Mouse (Mus musculus): ENCODE data around the gene Snx3. TPM values are rescaled to one million over a fixed set of nuclear protein-coding genes. Genes with fewer than 3 reads are reported as not detected.

The Snx3 gene
- polyA plus RNA-seq, 1 experiment from 2014 or later: 238 TPM

DNA sequence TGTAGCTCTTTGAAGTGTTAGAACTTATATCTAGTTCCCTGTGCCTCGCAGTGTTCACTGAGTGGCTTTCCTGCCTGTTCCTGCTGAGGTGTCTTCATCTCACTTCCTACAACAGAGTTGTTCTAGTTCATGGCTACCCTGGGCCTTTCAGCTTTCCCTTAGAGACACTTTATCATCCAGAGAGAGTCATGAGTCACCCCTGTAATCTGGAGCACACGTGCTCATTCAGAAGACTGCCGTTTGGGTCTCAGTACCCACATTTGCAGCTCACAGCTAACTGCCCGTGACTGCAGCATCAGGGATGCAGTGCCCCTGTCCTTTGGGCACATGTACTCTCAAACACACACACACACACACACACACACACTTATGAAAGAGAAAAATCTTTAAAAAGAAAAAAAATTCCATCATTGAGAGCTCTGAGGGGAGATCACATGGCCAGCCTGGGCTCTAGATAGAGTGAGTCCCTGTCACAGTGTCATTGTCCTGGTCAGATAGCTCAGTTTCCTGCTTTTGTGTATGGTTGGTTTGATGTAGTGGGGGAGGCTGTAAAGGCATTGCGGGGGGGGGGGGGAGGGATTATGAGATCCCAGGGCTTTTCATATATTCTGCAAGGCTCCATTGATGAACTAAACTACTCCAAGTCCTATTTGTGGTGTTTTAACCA lies 19.6 kb downstream of the Snx3 start:
- ATAC-seq (ENCODE audit: low FRiP score): no peak
- no peak overlapping the region for H3K27ac ChIP-seq (ENCODE audit: low read depth, low read length)
- 79% methylated on average over 5 of the region's 5 CpGs for WGBS

DNA sequence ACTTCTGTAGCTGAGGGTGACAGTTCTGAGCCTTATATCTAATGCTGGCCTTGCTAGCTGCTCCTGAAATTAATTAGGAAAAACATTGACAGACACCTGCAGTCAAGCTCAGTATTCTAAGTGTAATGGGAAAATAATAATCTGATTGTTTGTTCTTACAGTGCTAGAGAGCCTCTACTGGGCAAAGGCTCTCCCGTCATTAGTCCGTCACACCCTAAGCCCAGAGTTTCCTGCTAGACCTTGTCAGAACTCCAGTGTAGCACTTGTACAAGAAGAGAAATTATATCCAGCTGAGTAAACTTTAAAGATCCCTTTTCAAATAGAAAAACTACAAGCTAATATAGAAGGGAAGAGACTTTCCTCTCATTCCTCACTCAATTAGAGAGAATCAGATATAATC lies 21.1 kb downstream of the Snx3 start:
- Histone ChIP-seq H3K9me3 (ENCODE audit: control insufficient read depth, low read length) (no peaks in the 10 kb centered on the region), H3K4me1 (replicated peaks; ENCODE audit: control insufficient read depth, insufficient read depth, low read length) (no peaks in the 10 kb centered on the region), H3K36me3 (ENCODE audit: control insufficient read depth, insufficient read depth, low read length) (no peaks in the 10 kb centered on the region; the same call in 1 of the 2 replicates), H3K4me3 (ENCODE audit: low read depth, low read length) (no peak overlapping the region), H3K27me3 (ENCODE audit: control insufficient read depth, insufficient read depth, low read length) (no peaks in the 10 kb centered on the region), H3K4me2 (replicated peaks; ENCODE audit: low read depth, low read length) (no peak overlapping the region), H3K27ac (ENCODE audit: low read depth, low read length) (no peak overlapping the region), H3K9ac (ENCODE audit: low read depth, low read length) (no peak overlapping the region)
- DNase-seq (ENCODE audit: low spot score) (no peak), ATAC-seq (ENCODE audit: low FRiP score) (no peak)
- WGBS: 64% methylated on average over 2 of the region's 2 CpGs

More for the DNA sequence above, 19.6 kb downstream of the Snx3 start:
- no peak for DNase-seq (ENCODE audit: low spot score)
- Histone ChIP-seq H3K4me2 (replicated peaks; ENCODE audit: low read depth, low read length) (no peak overlapping the region), H3K27me3 (ENCODE audit: control insufficient read depth, insufficient read depth, low read length) (no peaks in the 10 kb centered on the region), H3K4me3 (ENCODE audit: low read depth, low read length) (no peak overlapping the region), H3K4me1 (replicated peaks; ENCODE audit: control insufficient read depth, insufficient read depth, low read length) (no peaks in the 10 kb centered on the region), H3K36me3 (ENCODE audit: control insufficient read depth, insufficient read depth, low read length) (no peaks in the 10 kb centered on the region; the same call in 1 of the 2 replicates), H3K9me3 (ENCODE audit: control insufficient read depth, low read length) (no peaks in the 10 kb centered on the region), H3K9ac (ENCODE audit: low read depth, low read length) (no peak overlapping the region)

DNA sequence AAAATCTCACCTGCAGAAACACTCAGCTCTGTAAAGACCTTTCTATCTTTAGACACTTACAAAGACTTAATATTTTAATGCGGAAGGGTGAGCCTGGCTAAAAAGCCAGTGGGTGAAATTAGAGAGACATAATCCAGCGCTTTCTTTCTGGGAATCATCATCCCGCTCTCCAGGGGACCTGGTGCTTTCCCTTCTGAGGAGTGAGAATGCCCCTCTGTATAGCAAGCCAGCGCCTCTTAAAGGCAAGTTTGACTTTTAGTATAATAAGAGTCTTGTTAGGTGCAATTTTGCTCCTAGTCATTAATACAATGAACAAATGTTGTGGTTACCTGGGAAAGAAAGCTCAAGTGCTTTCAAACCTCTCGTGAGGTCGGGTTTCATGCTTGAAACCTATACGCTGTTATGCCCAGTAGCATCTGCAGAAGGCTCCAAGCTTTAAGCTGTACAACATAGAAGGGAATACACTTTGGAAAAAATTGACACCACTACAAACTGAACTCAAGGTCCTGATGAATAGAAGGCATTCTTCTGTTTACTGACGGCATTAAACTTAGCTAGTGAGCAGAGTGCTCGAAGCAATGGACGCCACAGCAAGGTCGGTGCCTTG lies 21.8 kb downstream of the Snx3 start:
- Histone ChIP-seq H3K4me2 (replicated peaks; ENCODE audit: low read depth, low read length) (no peak overlapping the region), H3K4me1 (replicated peaks; ENCODE audit: control insufficient read depth, insufficient read depth, low read length) (no peaks in the 10 kb centered on the region), H3K27me3 (ENCODE audit: control insufficient read depth, insufficient read depth, low read length) (no peaks in the 10 kb centered on the region), H3K27ac (ENCODE audit: low read depth, low read length) (no peak overlapping the region), H3K4me3 (ENCODE audit: low read depth, low read length) (no peak overlapping the region), H3K9ac (ENCODE audit: low read depth, low read length) (no peak overlapping the region), H3K9me3 (ENCODE audit: control insufficient read depth, low read length) (no peaks in the 10 kb centered on the region), H3K36me3 (ENCODE audit: control insufficient read depth, insufficient read depth, low read length) (no peaks in the 10 kb centered on the region; the same call in 1 of the 2 replicates)
- 76% methylated on average over 11 of the region's 11 CpGs for WGBS
- ATAC-seq (ENCODE audit: low FRiP score): no peak
- no peak for DNase-seq (ENCODE audit: low spot score)

DNA sequence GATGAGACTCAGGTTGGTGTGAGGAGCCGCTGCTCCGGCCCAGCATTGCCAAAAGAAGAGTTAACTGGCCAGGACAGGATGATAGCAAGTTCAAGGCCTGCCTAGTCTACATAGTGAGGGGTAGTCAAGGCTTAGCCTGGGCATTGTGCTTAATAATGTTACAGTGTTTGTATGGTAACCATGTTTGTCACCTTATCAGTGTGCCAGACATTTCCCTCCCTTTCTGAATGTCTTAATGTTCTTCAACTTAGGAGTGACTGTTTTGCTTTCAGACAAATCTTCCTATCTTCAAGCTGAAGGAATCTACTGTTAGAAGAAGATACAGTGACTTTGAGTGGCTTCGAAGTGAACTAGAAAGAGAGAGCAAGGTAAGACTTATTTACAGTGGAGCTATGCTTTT lies 23.9 kb downstream of the Snx3 start:
- 97% methylated on average over 3 of the region's 3 CpGs for WGBS
- no peak overlapping the region for H3K4me3 ChIP-seq (ENCODE audit: low read depth, low read length)
- H3K9ac ChIP-seq (ENCODE audit: low read depth, low read length): no peak overlapping the region
- no peaks in the 10 kb centered on the region for H3K4me1 ChIP-seq (replicated peaks; ENCODE audit: control insufficient read depth, insufficient read depth, low read length)
- H3K9me3 ChIP-seq (ENCODE audit: control insufficient read depth, low read length): no peaks in the 10 kb centered on the region
- H3K27ac ChIP-seq (ENCODE audit: low read depth, low read length): no peak overlapping the region
- ATAC-seq (ENCODE audit: low FRiP score): no peak
- H3K27me3 ChIP-seq (ENCODE audit: control insufficient read depth, insufficient read depth, low read length): no peaks in the 10 kb centered on the region
- no peak for DNase-seq (ENCODE audit: low spot score)
- no peaks in the 10 kb centered on the region; the same call in 1 of the 2 replicates for H3K36me3 ChIP-seq (ENCODE audit: control insufficient read depth, insufficient read depth, low read length)
- no peak overlapping the region for H3K4me2 ChIP-seq (replicated peaks; ENCODE audit: low read depth, low read length)

DNA sequence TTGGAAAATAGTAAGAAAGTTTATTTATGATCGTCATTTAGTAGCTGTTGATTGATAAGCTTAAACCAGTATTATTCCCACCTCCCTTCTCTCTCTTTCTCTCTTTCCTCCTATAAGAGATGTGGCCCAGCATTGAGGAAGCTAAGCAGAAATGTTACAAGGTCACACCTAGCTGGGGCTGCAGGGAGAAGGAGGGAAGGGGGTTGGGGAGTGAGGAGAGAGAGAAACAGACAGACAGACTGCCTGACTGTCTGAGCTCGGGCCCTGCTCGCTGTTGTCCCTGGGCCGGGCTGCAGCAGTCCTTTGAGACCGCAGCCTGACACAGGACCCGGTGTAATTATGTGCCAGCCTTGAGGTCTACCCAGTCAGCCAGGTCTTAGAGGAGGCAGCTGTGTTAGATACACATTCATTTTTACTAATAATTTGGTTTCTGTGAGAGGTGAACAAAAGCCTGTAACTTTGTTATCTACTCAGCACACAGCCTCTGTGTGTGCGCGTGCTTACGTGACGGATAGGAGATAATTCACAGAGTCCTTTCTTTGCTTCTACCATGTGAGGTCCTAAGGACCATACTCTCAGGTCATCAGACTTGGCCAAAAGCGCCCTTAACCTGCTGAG lies 32.1 kb downstream of the Snx3 start:
- no peak for DNase-seq (ENCODE audit: low spot score)
- 91% methylated on average over 11 of the region's 11 CpGs for WGBS
- no peak for ATAC-seq (ENCODE audit: low FRiP score)
- no peak overlapping the region for H3K4me2 ChIP-seq (replicated peaks; ENCODE audit: low read depth, low read length)
- H3K36me3 ChIP-seq (ENCODE audit: control insufficient read depth, insufficient read depth, low read length): no peaks in the 10 kb centered on the region
- H3K4me1 ChIP-seq (replicated peaks; ENCODE audit: control insufficient read depth, insufficient read depth, low read length): no peaks in the 10 kb centered on the region
- H3K4me3 ChIP-seq (ENCODE audit: low read depth, low read length): no peak overlapping the region
- H3K9ac ChIP-seq (ENCODE audit: low read depth, low read length): no peak overlapping the region
- no peaks in the 10 kb centered on the region for H3K9me3 ChIP-seq (ENCODE audit: control insufficient read depth, low read length)
- H3K27me3 ChIP-seq (ENCODE audit: control insufficient read depth, insufficient read depth, low read length): no peaks in the 10 kb centered on the region
- H3K27ac ChIP-seq (ENCODE audit: low read depth, low read length): no peak overlapping the region

DNA sequence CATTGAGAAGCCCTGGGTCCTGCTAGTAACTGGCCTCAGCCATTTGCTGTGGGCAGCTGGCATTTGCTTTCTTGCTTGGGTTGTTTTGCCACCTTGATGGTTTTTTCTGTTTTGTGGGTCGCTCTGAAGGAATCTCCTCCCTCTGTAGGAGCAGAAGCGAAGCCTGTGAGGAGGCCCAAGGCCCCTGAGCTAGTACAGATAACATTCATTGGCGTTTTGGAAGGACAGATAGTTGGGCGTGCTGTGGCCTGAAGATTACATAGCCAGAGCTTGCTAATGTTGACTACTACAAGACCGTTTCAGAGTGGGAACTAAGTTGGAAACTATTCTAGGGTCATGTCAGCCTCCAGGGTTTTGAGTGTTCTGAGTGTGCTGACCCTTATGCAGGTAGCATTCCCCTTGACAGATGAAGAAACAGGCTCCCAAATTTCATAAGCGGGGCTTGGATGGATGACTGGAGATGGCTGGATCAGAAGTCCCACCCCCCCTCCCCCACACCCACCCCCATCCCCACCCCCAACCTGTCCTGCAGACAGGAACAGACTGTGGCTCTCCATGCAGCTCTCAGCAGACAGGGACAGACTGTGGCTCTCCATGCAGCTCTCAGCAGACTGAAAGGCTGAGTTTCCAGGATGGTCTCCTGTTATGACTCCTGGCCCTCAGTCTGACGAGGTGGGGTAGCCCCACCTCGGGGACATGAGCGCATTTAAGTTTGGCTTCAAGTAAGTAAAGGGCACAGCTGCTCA lies 35.9 kb downstream of the Snx3 start:
- Histone ChIP-seq H3K27ac (ENCODE audit: low read depth, low read length) (no peak overlapping the region), H3K27me3 (ENCODE audit: control insufficient read depth, insufficient read depth, low read length) (no peaks in the 10 kb centered on the region), H3K4me1 (replicated peaks; ENCODE audit: control insufficient read depth, insufficient read depth, low read length) (0 out of 2 replicates have a peak, but pooled peaks cover 3% of the 10 kb centered on the region), H3K4me2 (replicated peaks; ENCODE audit: low read depth, low read length) (no peak overlapping the region), H3K4me3 (ENCODE audit: low read depth, low read length) (no peak overlapping the region), H3K9me3 (ENCODE audit: control insufficient read depth, low read length) (no peaks in the 10 kb centered on the region), H3K36me3 (ENCODE audit: control insufficient read depth, insufficient read depth, low read length) (no peaks in the 10 kb centered on the region), H3K9ac (ENCODE audit: low read depth, low read length) (no peak overlapping the region)
- WGBS: 81% methylated on average over 9 of the region's 9 CpGs
- ATAC-seq (ENCODE audit: low FRiP score) (no peak), DNase-seq (ENCODE audit: low spot score) (no peak)

DNA sequence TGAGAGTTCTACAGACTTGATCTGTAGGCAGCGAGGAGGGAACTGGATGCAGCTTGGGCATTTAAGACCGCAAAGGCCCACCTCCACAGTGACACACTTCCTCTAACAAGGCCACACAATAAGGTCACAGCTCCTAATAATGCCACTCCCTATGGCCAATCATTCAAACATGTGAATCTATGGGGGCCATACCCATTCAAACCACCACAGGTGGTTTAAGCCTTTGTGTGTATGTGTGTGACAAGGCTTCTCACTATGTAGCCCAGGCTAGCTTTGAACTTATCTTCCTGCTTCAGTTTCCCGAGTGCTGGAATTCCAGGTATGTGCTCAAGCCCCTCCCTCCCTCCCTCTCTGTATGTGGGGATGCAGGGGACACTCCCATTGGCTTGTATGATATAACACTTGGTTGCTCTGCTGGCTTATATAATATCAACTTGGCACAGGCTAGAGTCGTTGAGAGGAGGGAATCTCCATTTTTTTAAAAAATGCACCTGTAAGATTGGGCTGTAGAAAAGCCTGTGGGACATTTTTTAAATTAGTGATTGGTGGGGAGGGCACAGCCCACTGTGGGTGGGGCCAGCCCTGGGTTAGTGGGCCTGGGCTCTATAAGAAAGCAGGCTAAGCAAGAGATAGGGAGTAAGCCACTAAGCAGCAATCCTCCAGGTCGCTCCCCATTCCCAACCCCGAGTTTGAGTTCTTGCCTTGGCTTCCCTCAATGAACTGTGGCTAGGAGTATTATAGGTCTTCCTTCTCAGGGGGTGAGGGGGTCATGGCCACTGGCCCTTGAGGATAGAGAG lies 44.1 kb downstream of the Snx3 start:
- Histone ChIP-seq H3K4me3 (ENCODE audit: low read depth, low read length) (no peak overlapping the region), H3K4me1 (replicated peaks; ENCODE audit: control insufficient read depth, insufficient read depth, low read length) (no peaks in the 10 kb centered on the region), H3K27ac (ENCODE audit: low read depth, low read length) (no peak overlapping the region), H3K36me3 (ENCODE audit: control insufficient read depth, insufficient read depth, low read length) (no peaks in the 10 kb centered on the region), H3K9me3 (ENCODE audit: control insufficient read depth, low read length) (no peaks in the 10 kb centered on the region), H3K4me2 (replicated peaks; ENCODE audit: low read depth, low read length) (no peak overlapping the region), H3K27me3 (ENCODE audit: control insufficient read depth, insufficient read depth, low read length) (no peaks in the 10 kb centered on the region; the same call in 1 of the 2 replicates), H3K9ac (ENCODE audit: low read depth, low read length) (no peak overlapping the region)
- ATAC-seq (ENCODE audit: low FRiP score) (no peak), DNase-seq (ENCODE audit: low spot score) (no peak)
- 86% methylated on average over 6 of the region's 6 CpGs for WGBS

DNA sequence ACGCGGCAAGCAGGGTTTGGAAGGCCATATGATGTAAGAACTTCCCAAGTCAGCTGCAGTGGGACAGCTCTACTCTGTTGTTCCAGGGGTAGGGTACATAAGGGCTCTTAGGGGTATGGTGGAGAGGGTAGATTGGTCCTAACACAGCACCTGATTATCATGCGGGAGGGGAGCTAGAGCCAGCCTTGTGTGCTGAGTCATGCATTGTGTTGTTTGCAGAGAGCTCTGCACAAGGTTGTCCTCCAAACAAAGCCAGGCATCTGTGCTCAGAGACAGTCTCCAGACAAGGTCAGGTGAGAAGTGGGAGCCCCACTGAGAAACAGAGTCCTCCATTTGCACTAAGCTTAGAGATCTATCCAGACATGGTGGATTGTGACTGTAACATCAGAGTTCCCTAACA lies 44.7 kb downstream of the Snx3 start:
- WGBS: 92% methylated on average over 3 of the region's 3 CpGs
- Histone ChIP-seq H3K4me2 (replicated peaks; ENCODE audit: low read depth, low read length) (no peak overlapping the region), H3K36me3 (ENCODE audit: control insufficient read depth, insufficient read depth, low read length) (no peaks in the 10 kb centered on the region), H3K9me3 (ENCODE audit: control insufficient read depth, low read length) (no peaks in the 10 kb centered on the region), H3K4me1 (replicated peaks; ENCODE audit: control insufficient read depth, insufficient read depth, low read length) (no peaks in the 10 kb centered on the region), H3K9ac (ENCODE audit: low read depth, low read length) (no peak overlapping the region), H3K27me3 (ENCODE audit: control insufficient read depth, insufficient read depth, low read length) (no peaks in the 10 kb centered on the region; the same call in 1 of the 2 replicates), H3K27ac (ENCODE audit: low read depth, low read length) (no peak overlapping the region), H3K4me3 (ENCODE audit: low read depth, low read length) (no peak overlapping the region)
- DNase-seq (ENCODE audit: low spot score): no peak
- ATAC-seq (ENCODE audit: low FRiP score): no peak

Data from hindbrain, embryonic 11.5 days (tissue).